Mouse (Mus musculus): ENCODE results near the gene Agtrap.

Gene Agtrap

GRCm38 (mm10) chr4:148079212-148079611 lies 8.6 kb downstream of the Agtrap start:
- no peak for TF ChIP-seq CTCF (conservative IDR thresholded peaks at IDR 0.05; ENCODE audit: low read length)
- TF ChIP-seq NANOG (IDR thresholded peaks at IDR 0.05; ENCODE audit: borderline replicate concordance, low read length) = no peak
- TF ChIP-seq POU5F1 (IDR thresholded peaks at IDR 0.05; ENCODE audit: borderline replicate concordance, low read length) = no peak
- Histone ChIP-seq H3K4me3 (replicated peaks; ENCODE audit: low read length) (no peak overlapping the region), H3K4me1 (replicated peaks; ENCODE audit: low read depth, low read length) (peaks cover 89% of the 10 kb centered on the region), H3K36me3 (ENCODE audit: insufficient read depth, low read length) (peaks cover 53% of the 10 kb centered on the region), H3K27me3 (ENCODE audit: insufficient read depth, low read length) (no peaks in the 10 kb centered on the region), H3K9me3 (ENCODE audit: low read length) (no peaks in the 10 kb centered on the region)

GRCm38 (mm10) chr4:148075881-148076280 lies 11.9 kb downstream of the Agtrap start:
- no peak overlapping the region for H3K4me3 ChIP-seq (replicated peaks; ENCODE audit: low read length)
- H3K4me1 ChIP-seq (replicated peaks; ENCODE audit: low read depth, low read length) = peaks cover 67% of the 10 kb centered on the region
- H3K36me3 ChIP-seq (ENCODE audit: insufficient read depth, low read length) = peaks cover 26% of the 10 kb centered on the region
- no peak for TF ChIP-seq CTCF (conservative IDR thresholded peaks at IDR 0.05; ENCODE audit: low read length)
- TF ChIP-seq POU5F1 (IDR thresholded peaks at IDR 0.05; ENCODE audit: borderline replicate concordance, low read length) = no peak
- no peak for TF ChIP-seq NANOG (IDR thresholded peaks at IDR 0.05; ENCODE audit: borderline replicate concordance, low read length)
- peaks cover 8% of the 10 kb centered on the region; the same call in 1 of the 2 replicates for H3K27me3 ChIP-seq (ENCODE audit: insufficient read depth, low read length)
- no peaks in the 10 kb centered on the region for H3K9me3 ChIP-seq (ENCODE audit: low read length)

- no peaks in the 10 kb centered on the region for H3K9me3 ChIP-seq (ENCODE audit: low read length)
- TF ChIP-seq CTCF (conservative IDR thresholded peaks at IDR 0.05; ENCODE audit: low read length) (no peak), POU5F1 (IDR thresholded peaks at IDR 0.05; ENCODE audit: borderline replicate concordance, low read length) (no peak), NANOG (IDR thresholded peaks at IDR 0.05; ENCODE audit: borderline replicate concordance, low read length) (no peak)
- H3K4me3 ChIP-seq (replicated peaks; ENCODE audit: low read length) = peak overlapping the region; percentile 72
- H3K4me1 ChIP-seq (replicated peaks; ENCODE audit: low read depth, low read length) = peaks cover 67% of the 10 kb centered on the region
- peaks cover 20% of the 10 kb centered on the region for H3K36me3 ChIP-seq (ENCODE audit: insufficient read depth, low read length)
- H3K27me3 ChIP-seq (ENCODE audit: insufficient read depth, low read length) = peaks cover 13% of the 10 kb centered on the region
These were observed 12.6 kb downstream of the Agtrap start for GRCm38 (mm10) chr4:148075259-148075658.

- Histone ChIP-seq H3K4me3 (replicated peaks; ENCODE audit: low read length) (peak overlapping the region; percentile 72), H3K36me3 (ENCODE audit: insufficient read depth, low read length) (peaks cover 14% of the 10 kb centered on the region), H3K4me1 (replicated peaks; ENCODE audit: low read depth, low read length) (peaks cover 61% of the 10 kb centered on the region), H3K9me3 (ENCODE audit: low read length) (no peaks in the 10 kb centered on the region), H3K27me3 (ENCODE audit: insufficient read depth, low read length) (peaks cover 18% of the 10 kb centered on the region)
- no peak for TF ChIP-seq POU5F1 (IDR thresholded peaks at IDR 0.05; ENCODE audit: borderline replicate concordance, low read length)
- TF ChIP-seq CTCF (conservative IDR thresholded peaks at IDR 0.05; ENCODE audit: low read length) = peak; percentile 39
These were observed 13.2 kb downstream of the Agtrap start for GRCm38 (mm10) chr4:148074521-148075189.

- no peaks in the 10 kb centered on the region for H3K9me3 ChIP-seq (ENCODE audit: low read length)
- H3K27me3 ChIP-seq (ENCODE audit: insufficient read depth, low read length) = peaks cover 37% of the 10 kb centered on the region
- TF ChIP-seq CTCF (conservative IDR thresholded peaks at IDR 0.05; ENCODE audit: low read length) = no peak
- no peak for TF ChIP-seq NANOG (IDR thresholded peaks at IDR 0.05; ENCODE audit: borderline replicate concordance, low read length)
- no peak for TF ChIP-seq POU5F1 (IDR thresholded peaks at IDR 0.05; ENCODE audit: borderline replicate concordance, low read length)
- peaks cover 47% of the 10 kb centered on the region for H3K4me1 ChIP-seq (replicated peaks; ENCODE audit: low read depth, low read length)
- H3K4me3 ChIP-seq (replicated peaks; ENCODE audit: low read length) = no peak overlapping the region
- no peaks in the 10 kb centered on the region for H3K36me3 ChIP-seq (ENCODE audit: insufficient read depth, low read length)
These were observed 16.3 kb downstream of the Agtrap start for GRCm38 (mm10) chr4:148071508-148071907.

GRCm38 (mm10) chr4:148069602-148070218 lies 18.1 kb downstream of the Agtrap start:
- no peak for TF ChIP-seq POU5F1 (IDR thresholded peaks at IDR 0.05; ENCODE audit: borderline replicate concordance, low read length)
- TF ChIP-seq CTCF (conservative IDR thresholded peaks at IDR 0.05; ENCODE audit: low read length) = no peak
- TF ChIP-seq NANOG (IDR thresholded peaks at IDR 0.05; ENCODE audit: borderline replicate concordance, low read length) = no peak
- Histone ChIP-seq H3K4me1 (replicated peaks; ENCODE audit: low read depth, low read length) (peaks cover 47% of the 10 kb centered on the region), H3K27me3 (ENCODE audit: insufficient read depth, low read length) (peaks cover 37% of the 10 kb centered on the region), H3K4me3 (replicated peaks; ENCODE audit: low read length) (no peak overlapping the region), H3K36me3 (ENCODE audit: insufficient read depth, low read length) (no peaks in the 10 kb centered on the region), H3K9me3 (ENCODE audit: low read length) (no peaks in the 10 kb centered on the region)

GRCm38 (mm10) chr4:148067346-148067745 lies 20.5 kb downstream of the Agtrap start:
- H3K4me1 ChIP-seq (replicated peaks; ENCODE audit: low read depth, low read length) = peaks cover 47% of the 10 kb centered on the region

GRCm38 (mm10) chr4:148066401-148066744 lies 21.5 kb downstream of the Agtrap start:
- H3K4me3 ChIP-seq (replicated peaks; ENCODE audit: low read length) = 0 out of 2 replicates have a peak overlapping the region, but pooled peaks have one; percentile 13
- TF ChIP-seq CTCF (conservative IDR thresholded peaks at IDR 0.05; ENCODE audit: low read length) (no peak), POU5F1 (IDR thresholded peaks at IDR 0.05; ENCODE audit: borderline replicate concordance, low read length) (no peak), NANOG (IDR thresholded peaks at IDR 0.05; ENCODE audit: borderline replicate concordance, low read length) (no peak)
- no peaks in the 10 kb centered on the region for H3K9me3 ChIP-seq (ENCODE audit: low read length)
- peaks cover 47% of the 10 kb centered on the region for H3K4me1 ChIP-seq (replicated peaks; ENCODE audit: low read depth, low read length)
- H3K27me3 ChIP-seq (ENCODE audit: insufficient read depth, low read length) = peaks cover 33% of the 10 kb centered on the region
- no peaks in the 10 kb centered on the region for H3K36me3 ChIP-seq (ENCODE audit: insufficient read depth, low read length)

More at GRCm38 (mm10) chr4:148067346-148067745, 20.5 kb downstream of the Agtrap start:
- TF ChIP-seq CTCF (conservative IDR thresholded peaks at IDR 0.05; ENCODE audit: low read length) = no peak
- TF ChIP-seq NANOG (IDR thresholded peaks at IDR 0.05; ENCODE audit: borderline replicate concordance, low read length) = no peak
- TF ChIP-seq POU5F1 (IDR thresholded peaks at IDR 0.05; ENCODE audit: borderline replicate concordance, low read length) = no peak
- Histone ChIP-seq H3K9me3 (ENCODE audit: low read length) (no peaks in the 10 kb centered on the region), H3K36me3 (ENCODE audit: insufficient read depth, low read length) (no peaks in the 10 kb centered on the region), H3K4me3 (replicated peaks; ENCODE audit: low read length) (no peak overlapping the region), H3K27me3 (ENCODE audit: insufficient read depth, low read length) (peaks cover 37% of the 10 kb centered on the region)

Measured in E14TG2a.4 (cell line).